Mouse (Mus musculus) B cell, adult (primary cell): ENCODE data around the gene Plxdc1. TPM values are rescaled to one million over a fixed set of nuclear protein-coding genes. Genes with fewer than 3 reads are reported as not detected.

Experiments used
- total RNA-seq: library from RNA; stranded (reverse); gene quantifications from 4 replicates; pipeline ENCODE4 v1.2.4, GENCODE M21; 2023; ENCODE audit not compliant: inconsistent age

The Plxdc1 gene
- total RNA-seq: 0.90 to 2.1 TPM (median 1.2 TPM) in 4 replicates

GRCm38 (mm10) chr11:97985727-97986677 lies at the start of gene Plxdc1:
Gene Plxdc1 (minus strand): TSS chr11:97986444.

DNA sequence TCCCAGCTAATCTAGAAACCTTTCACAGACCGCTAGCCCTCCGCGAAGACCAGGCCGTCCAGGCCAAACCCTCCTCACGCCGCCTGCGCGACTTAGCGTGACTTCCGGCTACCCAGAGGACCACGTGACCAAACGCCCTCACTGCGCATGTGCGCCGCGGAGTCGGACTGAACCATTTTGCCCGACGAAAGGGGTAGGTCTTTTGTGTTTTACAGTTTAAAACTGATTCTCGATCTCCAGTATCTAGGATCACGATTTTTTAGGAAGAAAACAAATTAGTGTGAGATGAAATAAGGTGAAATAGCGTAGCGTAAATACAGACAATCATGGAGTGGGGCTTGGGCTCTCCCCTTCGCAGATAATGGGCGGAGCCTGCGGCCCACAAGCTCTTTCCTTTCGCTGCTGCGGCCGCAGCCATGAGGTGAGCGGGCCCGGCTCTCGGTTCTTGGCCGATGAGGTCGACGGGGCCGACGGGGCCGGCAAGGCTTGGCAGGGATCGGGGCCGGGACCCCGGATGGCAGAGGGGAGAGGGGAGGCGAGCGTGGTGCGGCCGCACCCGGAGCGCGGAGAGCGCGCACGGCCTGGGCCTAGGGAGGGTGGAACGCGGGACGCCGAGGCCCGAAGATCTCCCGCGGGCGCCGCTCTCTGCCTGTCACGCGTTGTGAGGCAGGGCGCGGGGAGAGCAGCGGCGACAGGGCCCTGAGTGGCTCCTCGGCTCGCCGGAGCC lies 40.5 kb upstream of the Plxdc1 start, which contains the start of gene Rpl19:
Gene Rpl19 (plus strand): TSS at position 141 of the 727 bp plus-strand sequence.

GRCm38 (mm10) chr11:98022555-98023371 lies 36.5 kb upstream of the Plxdc1 start, which contains the start of gene Cacnb1:
Gene Cacnb1 (minus strand): TSS chr11:98023034.

GRCm38 (mm10) chr11:97995564-97996288 lies 9.5 kb upstream of the Plxdc1 start, which contains the start of gene Arl5c:
Gene Arl5c (minus strand): TSS chr11:97996181.

GRCm38 (mm10) chr11:97883918-97884600 lies 102.2 kb downstream of the Plxdc1 start, which contains the start of gene Fbxo47:
Gene Fbxo47 (minus strand): TSS chr11:97884154.

Other genes starting within 250 kb of the Plxdc1 start
- gene Pip4k2b, start 241.7 kb downstream of the Plxdc1 start, total RNA-seq: 60.0 to 64.7 TPM (median 63.4 TPM) in 4 replicates
- 56.4 to 62.6 TPM (median 59.3 TPM) in 4 replicates for gene Cwc25, start 219.9 kb downstream of the Plxdc1 start, total RNA-seq
- 0.96 TPM in 1 of 4 replicates, not detected in the others for gene 1700001P01Rik, start 210.5 kb downstream of the Plxdc1 start, total RNA-seq
- 1,799 to 2,035 TPM (median 2,014 TPM) in 4 replicates for gene Rpl23, start 204.0 kb downstream of the Plxdc1 start, total RNA-seq
- 61.3 to 67.6 TPM (median 65.8 TPM) in 4 replicates for gene Lasp1, start 187.4 kb downstream of the Plxdc1 start, total RNA-seq
- gene B230217C12Rik, start 145.7 kb downstream of the Plxdc1 start, total RNA-seq: 0.45 to 0.75 TPM (median 0.48 TPM) in 3 of 4 replicates, not detected in the other
- 0.45 to 0.93 TPM (median 0.88 TPM) in 4 replicates for gene Fbxo47, start 102.3 kb downstream of the Plxdc1 start, total RNA-seq
- 58.3 to 73.4 TPM (median 66.0 TPM) in 4 replicates for gene Arl5c, start 9.7 kb upstream of the Plxdc1 start, total RNA-seq
- 4.0 to 5.5 TPM (median 5.0 TPM) in 4 replicates for gene Cacnb1, start 36.6 kb upstream of the Plxdc1 start, total RNA-seq
- 1,926 to 1,972 TPM (median 1,929 TPM) in 4 replicates for gene Rpl19, start 40.3 kb upstream of the Plxdc1 start, total RNA-seq
- 28.5 to 33.3 TPM (median 32.4 TPM) in 4 replicates for gene Stac2, start 67.0 kb upstream of the Plxdc1 start, total RNA-seq
- 41.6 to 46.6 TPM (median 42.5 TPM) in 4 replicates for gene Fbxl20, start 164.0 kb upstream of the Plxdc1 start, total RNA-seq
- gene Med1, start 206.8 kb upstream of the Plxdc1 start, total RNA-seq: 76.7 to 88.2 TPM (median 86.9 TPM) in 4 replicates
- gene Cdk12, start 216.6 kb upstream of the Plxdc1 start, total RNA-seq: 98.4 to 119 TPM (median 111 TPM) in 4 replicates